Mouse (Mus musculus): ENCODE data around the gene Ager. TPM values are rescaled to one million over a fixed set of nuclear protein-coding genes. Genes with fewer than 3 reads are reported as not detected.

Gene Ager
- polyA plus RNA-seq, 1 experiment from 2014 or later, result 2.5 TPM

DNA sequence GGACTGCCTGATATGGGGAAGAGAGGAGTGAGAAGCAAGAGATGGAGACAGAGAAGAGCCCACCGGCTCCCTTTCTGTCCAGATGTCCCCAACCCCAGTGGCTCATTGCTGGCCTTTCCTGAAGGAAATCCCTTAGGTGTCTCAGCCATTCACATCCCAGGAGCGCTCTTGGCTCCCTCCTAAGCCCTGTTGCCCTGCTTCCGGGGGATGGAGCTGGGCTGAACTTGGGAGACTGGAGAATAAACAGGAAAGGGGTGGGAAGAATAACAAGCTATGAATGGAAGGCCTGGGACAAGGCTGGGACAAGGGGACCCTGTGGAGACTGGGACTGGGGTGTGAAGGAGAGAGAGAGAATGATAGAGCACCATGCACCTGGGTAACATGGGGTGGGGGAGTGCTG lies 32.9 kb upstream of the Ager start:
- Histone ChIP-seq H3K27ac (no peak overlapping the region), H3K4me3 (peak overlapping the region; percentile 9; the same call in 1 of the 2 replicates), H3K9ac (no peak overlapping the region), H3K9me3 (no peaks in the 10 kb centered on the region), H3K27me3 (0 out of 2 replicates have a peak, but pooled peaks cover 20% of the 10 kb centered on the region), H3K4me1 (peaks cover 13% of the 10 kb centered on the region), H3K36me3 (no peaks in the 10 kb centered on the region), H3K4me2 (0 out of 2 replicates have a peak overlapping the region, but pooled peaks have one; percentile 7)
- 50% methylated on average over 3 of the region's 3 CpGs for WGBS
- no peak for ATAC-seq (ENCODE audit: insufficient number of reproducible peaks, low FRiP score, low TSS enrichment, low read depth)

DNA sequence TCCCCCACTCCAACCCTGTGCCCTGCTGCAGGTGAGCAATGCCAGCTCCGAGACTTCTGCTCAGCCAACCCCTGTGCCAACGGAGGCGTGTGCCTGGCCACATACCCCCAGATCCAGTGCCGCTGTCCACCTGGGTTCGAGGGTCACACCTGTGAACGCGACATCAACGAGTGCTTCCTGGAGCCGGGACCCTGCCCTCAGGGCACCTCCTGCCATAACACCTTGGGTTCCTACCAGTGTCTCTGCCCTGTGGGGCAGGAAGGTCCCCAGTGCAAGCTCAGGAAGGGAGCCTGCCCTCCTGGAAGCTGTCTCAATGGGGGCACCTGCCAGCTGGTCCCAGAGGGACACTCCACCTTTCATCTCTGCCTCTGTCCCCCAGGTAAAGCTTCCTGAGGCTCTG lies 30.4 kb upstream of the Ager start:
- ATAC-seq (ENCODE audit: insufficient number of reproducible peaks, low FRiP score, low TSS enrichment, low read depth), result no peak

DNA sequence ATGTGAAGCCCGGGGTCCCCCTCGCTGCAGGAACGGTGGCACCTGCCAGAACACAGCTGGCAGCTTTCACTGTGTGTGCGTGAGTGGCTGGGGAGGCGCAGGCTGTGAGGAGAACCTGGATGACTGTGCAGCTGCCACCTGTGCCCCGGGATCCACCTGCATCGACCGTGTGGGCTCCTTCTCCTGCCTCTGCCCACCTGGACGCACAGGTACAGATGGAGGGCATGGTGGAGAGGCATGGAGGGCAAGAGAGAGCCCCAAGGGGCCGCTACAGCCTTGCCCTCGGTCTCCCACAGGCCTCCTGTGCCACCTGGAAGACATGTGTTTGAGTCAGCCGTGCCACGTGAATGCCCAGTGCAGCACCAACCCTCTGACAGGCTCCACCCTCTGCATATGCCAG lies 29.2 kb upstream of the Ager start:
- Histone ChIP-seq H3K27me3 (0 out of 2 replicates have a peak, but pooled peaks cover 20% of the 10 kb centered on the region), H3K4me1 (peaks cover 13% of the 10 kb centered on the region), H3K27ac (no peak overlapping the region), H3K36me3 (no peaks in the 10 kb centered on the region), H3K9ac (no peak overlapping the region), H3K4me2 (no peak overlapping the region), H3K4me3 (no peak overlapping the region), H3K9me3 (no peaks in the 10 kb centered on the region)
- WGBS, result 77% methylated on average over 13 of the region's 13 CpGs
- no peak for ATAC-seq (ENCODE audit: insufficient number of reproducible peaks, low FRiP score, low TSS enrichment, low read depth)

More for the DNA sequence above, 30.4 kb upstream of the Ager start:
- Histone ChIP-seq H3K27ac (no peak overlapping the region), H3K27me3 (0 out of 2 replicates have a peak, but pooled peaks cover 20% of the 10 kb centered on the region), H3K9ac (no peak overlapping the region), H3K9me3 (no peaks in the 10 kb centered on the region), H3K36me3 (no peaks in the 10 kb centered on the region), H3K4me2 (no peak overlapping the region), H3K4me3 (no peak overlapping the region), H3K4me1 (peaks cover 13% of the 10 kb centered on the region)
- WGBS, result 56% methylated on average over 9 of the region's 9 CpGs

DNA sequence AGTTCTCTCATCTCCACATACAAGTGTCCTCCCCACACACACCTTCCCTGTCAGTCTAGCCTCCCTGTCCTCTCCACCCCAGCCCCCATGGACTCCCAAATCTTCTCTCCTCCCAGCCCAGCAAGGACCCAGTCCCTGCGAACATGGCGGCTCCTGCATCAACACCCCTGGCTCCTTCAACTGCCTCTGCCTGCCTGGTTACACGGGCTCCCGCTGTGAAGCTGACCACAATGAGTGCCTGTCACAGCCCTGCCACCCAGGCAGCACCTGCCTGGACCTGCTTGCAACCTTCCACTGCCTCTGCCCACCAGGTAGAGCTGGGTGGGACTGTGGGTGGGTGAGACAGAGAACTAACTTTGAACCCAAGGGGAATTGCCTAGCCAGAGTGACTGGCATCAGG lies 27.7 kb upstream of the Ager start:
- Histone ChIP-seq H3K9ac (no peak overlapping the region), H3K27ac (no peak overlapping the region), H3K36me3 (no peaks in the 10 kb centered on the region), H3K4me3 (no peak overlapping the region), H3K4me2 (no peak overlapping the region), H3K27me3 (0 out of 2 replicates have a peak, but pooled peaks cover 18% of the 10 kb centered on the region), H3K9me3 (no peaks in the 10 kb centered on the region), H3K4me1 (peaks cover 2% of the 10 kb centered on the region; the same call in 1 of the 2 replicates)
- WGBS, result 70% methylated on average over 4 of the region's 4 CpGs
- no peak for ATAC-seq (ENCODE audit: insufficient number of reproducible peaks, low FRiP score, low TSS enrichment, low read depth)

DNA sequence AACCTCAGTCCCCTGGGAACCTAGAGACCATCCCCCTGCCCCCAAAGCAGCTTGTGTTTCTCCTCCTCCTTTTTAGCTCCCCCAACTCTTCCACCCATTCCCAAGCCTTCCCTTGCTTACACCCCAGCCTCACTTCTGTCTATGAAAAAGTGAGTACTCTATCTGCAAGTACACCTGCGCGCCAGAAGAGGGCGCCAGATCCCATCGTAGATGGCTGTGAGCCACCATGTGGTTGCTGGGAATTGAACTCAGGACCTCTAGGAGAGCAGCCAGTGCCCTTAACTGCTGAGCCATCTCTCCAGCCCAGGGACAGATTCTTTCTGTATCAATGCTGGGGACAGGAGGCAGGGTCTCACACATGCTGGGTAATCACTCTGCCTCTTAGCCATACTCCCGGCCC lies 25.8 kb upstream of the Ager start:
- 18% methylated on average over 5 of the region's 5 CpGs for WGBS
- no peak overlapping the region for H3K9ac ChIP-seq
- no peaks in the 10 kb centered on the region for H3K36me3 ChIP-seq
- H3K9me3 ChIP-seq, result no peaks in the 10 kb centered on the region
- no peak overlapping the region for H3K4me3 ChIP-seq
- H3K27ac ChIP-seq, result no peak overlapping the region
- peaks cover 6% of the 10 kb centered on the region; the same call in 1 of the 2 replicates for H3K4me1 ChIP-seq
- H3K4me2 ChIP-seq, result no peak overlapping the region
- no peak for ATAC-seq (ENCODE audit: insufficient number of reproducible peaks, low FRiP score, low TSS enrichment, low read depth)
- 0 out of 2 replicates have a peak, but pooled peaks cover 14% of the 10 kb centered on the region for H3K27me3 ChIP-seq

DNA sequence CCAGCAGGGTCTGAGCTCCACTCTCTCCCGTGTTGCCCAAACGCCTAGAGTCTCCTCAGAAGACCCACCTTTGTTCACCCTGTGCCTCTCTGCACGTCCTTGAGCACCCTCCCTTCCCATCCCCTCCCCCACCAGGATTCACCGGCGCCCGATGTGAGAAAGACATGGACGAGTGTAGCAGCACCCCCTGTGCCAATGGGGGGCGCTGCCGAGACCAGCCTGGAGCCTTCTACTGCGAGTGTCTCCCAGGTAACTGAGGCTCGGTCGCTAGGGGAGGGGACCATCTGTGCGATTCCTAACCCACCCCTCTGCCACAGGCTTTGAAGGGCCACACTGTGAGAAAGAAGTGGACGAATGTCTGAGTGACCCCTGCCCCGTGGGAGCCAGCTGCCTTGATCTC lies 25.3 kb upstream of the Ager start:
- no peak overlapping the region for H3K27ac ChIP-seq

DNA sequence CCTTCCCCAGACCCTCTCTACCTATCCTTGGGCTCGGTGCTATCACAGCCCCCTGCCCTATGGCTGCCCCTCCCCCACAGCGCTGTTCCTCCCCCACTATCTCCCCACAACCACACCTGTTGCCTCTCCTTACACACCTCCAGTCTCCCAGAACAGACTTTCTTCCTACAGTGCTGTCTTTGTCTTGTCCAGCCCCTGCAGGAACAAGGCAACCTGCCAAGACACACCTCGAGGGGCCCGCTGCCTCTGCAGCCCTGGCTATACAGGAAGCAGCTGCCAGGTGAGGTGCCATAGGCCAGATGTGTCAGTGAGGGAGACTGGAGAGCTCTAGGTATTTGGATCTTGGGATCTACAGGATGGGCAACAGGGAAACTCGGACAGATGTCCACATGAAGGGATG lies 21.1 kb upstream of the Ager start:
- Histone ChIP-seq H3K4me1 (peaks cover 6% of the 10 kb centered on the region; the same call in 1 of the 2 replicates), H3K4me3 (no peak overlapping the region), H3K4me2 (no peak overlapping the region), H3K27me3 (no peaks in the 10 kb centered on the region), H3K9me3 (no peaks in the 10 kb centered on the region), H3K27ac (0 out of 2 replicates have a peak overlapping the region, but pooled peaks have one; percentile 0), H3K9ac (no peak overlapping the region), H3K36me3 (no peaks in the 10 kb centered on the region)
- ATAC-seq (ENCODE audit: insufficient number of reproducible peaks, low FRiP score, low TSS enrichment, low read depth), result no peak
- whole genome bisulfite sequencing, result 46% methylated on average over 5 of the region's 5 CpGs

More for the DNA sequence above, 25.3 kb upstream of the Ager start:
- H3K9ac ChIP-seq, result no peak overlapping the region
- 13% methylated on average over 15 of the region's 15 CpGs for WGBS
- no peak overlapping the region for H3K4me2 ChIP-seq
- H3K4me1 ChIP-seq, result peaks cover 6% of the 10 kb centered on the region; the same call in 1 of the 2 replicates
- ATAC-seq (ENCODE audit: insufficient number of reproducible peaks, low FRiP score, low TSS enrichment, low read depth), result no peak
- H3K9me3 ChIP-seq, result no peaks in the 10 kb centered on the region
- H3K27me3 ChIP-seq, result 0 out of 2 replicates have a peak, but pooled peaks cover 9% of the 10 kb centered on the region
- no peaks in the 10 kb centered on the region for H3K36me3 ChIP-seq
- H3K4me3 ChIP-seq, result no peak overlapping the region

DNA sequence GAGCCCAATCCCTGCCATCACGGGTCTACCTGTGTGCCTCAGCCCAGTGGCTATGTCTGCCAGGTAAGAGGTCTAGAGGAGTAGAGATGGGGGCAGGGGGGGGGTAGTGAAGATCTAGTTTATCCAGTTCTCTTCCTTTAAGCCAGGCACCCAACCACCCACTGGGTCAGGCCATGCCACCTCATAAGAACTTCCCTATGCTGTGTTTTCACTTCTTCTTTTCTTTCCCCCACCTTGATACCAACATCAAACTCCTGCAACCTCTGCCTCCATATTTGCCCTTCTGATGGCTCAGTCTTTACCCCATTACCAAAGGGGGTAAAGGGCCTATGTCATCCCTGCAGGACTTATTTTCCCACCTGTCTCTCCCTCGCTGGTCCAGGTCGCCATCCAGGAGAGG lies 19.6 kb upstream of the Ager start:
- Histone ChIP-seq H3K27ac (no peak overlapping the region), H3K27me3 (no peaks in the 10 kb centered on the region), H3K36me3 (no peaks in the 10 kb centered on the region), H3K9me3 (no peaks in the 10 kb centered on the region), H3K4me2 (no peak overlapping the region), H3K4me3 (no peak overlapping the region), H3K4me1 (peaks cover 6% of the 10 kb centered on the region; the same call in 1 of the 2 replicates), H3K9ac (no peak overlapping the region)
- 89% methylated on average over 3 of the region's 3 CpGs for WGBS
- no peak for ATAC-seq (ENCODE audit: insufficient number of reproducible peaks, low FRiP score, low TSS enrichment, low read depth)

DNA sequence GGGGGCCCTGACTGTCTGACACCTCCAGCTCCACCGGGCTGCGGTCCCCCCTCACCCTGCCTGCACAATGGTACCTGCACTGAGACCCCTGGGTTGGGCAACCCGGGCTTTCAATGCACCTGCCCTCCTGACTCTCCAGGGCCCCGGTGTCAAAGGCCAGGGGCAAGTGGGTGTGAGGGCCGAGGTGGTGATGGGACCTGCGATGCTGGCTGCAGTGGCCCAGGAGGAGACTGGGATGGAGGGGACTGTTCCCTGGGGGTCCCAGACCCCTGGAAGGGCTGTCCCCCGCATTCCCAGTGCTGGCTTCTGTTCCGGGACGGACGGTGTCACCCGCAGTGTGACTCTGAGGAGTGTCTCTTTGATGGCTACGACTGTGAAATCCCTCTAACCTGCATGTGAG lies 15.1 kb upstream of the Ager start:
- ATAC-seq (ENCODE audit: insufficient number of reproducible peaks, low FRiP score, low TSS enrichment, low read depth), result no peak
- H3K27ac ChIP-seq, result no peak overlapping the region
- 80% methylated on average over 12 of the region's 12 CpGs for WGBS

DNA sequence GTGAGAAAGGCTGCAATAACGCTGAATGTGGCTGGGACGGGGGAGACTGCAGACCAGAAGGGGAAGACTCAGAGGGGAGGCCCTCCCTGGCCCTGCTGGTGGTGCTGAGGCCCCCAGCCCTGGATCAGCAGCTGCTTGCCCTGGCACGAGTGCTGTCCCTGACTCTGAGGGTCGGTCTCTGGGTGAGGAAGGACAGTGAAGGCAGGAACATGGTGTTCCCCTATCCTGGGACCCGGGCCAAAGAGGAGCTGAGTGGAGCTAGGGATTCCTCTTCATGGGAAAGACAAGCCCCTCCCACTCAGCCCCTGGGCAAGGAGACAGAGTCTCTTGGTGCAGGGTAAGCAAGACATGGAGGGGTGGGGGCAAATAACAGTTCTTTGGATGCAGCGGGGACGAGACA lies 14.3 kb upstream of the Ager start:
- no peak overlapping the region for H3K4me3 ChIP-seq
- peaks cover 21% of the 10 kb centered on the region for H3K4me1 ChIP-seq

More for the DNA sequence above, 15.1 kb upstream of the Ager start:
- H3K4me3 ChIP-seq, result no peak overlapping the region
- no peak overlapping the region for H3K9ac ChIP-seq
- H3K27me3 ChIP-seq, result no peaks in the 10 kb centered on the region
- no peak overlapping the region for H3K4me2 ChIP-seq
- no peaks in the 10 kb centered on the region for H3K9me3 ChIP-seq
- peaks cover 15% of the 10 kb centered on the region for H3K4me1 ChIP-seq
- H3K36me3 ChIP-seq, result no peaks in the 10 kb centered on the region

DNA sequence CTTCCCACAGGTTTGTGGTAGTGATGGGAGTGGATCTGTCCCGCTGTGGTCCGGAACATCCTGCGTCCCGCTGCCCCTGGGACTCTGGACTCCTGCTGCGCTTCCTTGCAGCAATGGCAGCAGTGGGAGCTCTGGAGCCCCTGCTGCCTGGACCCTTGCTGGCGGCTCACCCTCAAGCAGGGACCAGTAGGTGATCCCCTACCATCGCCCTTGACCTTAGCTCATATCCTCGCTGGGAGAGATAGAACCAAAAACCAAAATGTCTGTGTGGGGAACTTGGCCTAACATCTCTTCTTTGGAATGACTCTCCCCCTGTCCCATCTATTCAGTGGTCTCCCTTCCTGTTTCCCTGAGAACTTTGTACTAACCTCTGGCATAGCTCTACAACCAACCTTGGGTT lies 13.8 kb upstream of the Ager start:
- 93% methylated on average over 8 of the region's 8 CpGs for WGBS
- Histone ChIP-seq H3K36me3 (no peaks in the 10 kb centered on the region), H3K4me3 (no peak overlapping the region), H3K4me1 (peaks cover 25% of the 10 kb centered on the region), H3K9me3 (no peaks in the 10 kb centered on the region), H3K9ac (no peak overlapping the region), H3K27ac (no peak overlapping the region), H3K27me3 (no peaks in the 10 kb centered on the region), H3K4me2 (no peak overlapping the region)
- ATAC-seq (ENCODE audit: insufficient number of reproducible peaks, low FRiP score, low TSS enrichment, low read depth), result no peak

More for the DNA sequence above, 14.3 kb upstream of the Ager start:
- H3K27ac ChIP-seq, result no peak overlapping the region
- ATAC-seq (ENCODE audit: insufficient number of reproducible peaks, low FRiP score, low TSS enrichment, low read depth), result no peak
- H3K4me2 ChIP-seq, result no peak overlapping the region
- 59% methylated on average over 7 of the region's 7 CpGs for WGBS
- H3K9me3 ChIP-seq, result no peaks in the 10 kb centered on the region
- no peaks in the 10 kb centered on the region for H3K27me3 ChIP-seq
- no peaks in the 10 kb centered on the region for H3K36me3 ChIP-seq
- no peak overlapping the region for H3K9ac ChIP-seq

DNA sequence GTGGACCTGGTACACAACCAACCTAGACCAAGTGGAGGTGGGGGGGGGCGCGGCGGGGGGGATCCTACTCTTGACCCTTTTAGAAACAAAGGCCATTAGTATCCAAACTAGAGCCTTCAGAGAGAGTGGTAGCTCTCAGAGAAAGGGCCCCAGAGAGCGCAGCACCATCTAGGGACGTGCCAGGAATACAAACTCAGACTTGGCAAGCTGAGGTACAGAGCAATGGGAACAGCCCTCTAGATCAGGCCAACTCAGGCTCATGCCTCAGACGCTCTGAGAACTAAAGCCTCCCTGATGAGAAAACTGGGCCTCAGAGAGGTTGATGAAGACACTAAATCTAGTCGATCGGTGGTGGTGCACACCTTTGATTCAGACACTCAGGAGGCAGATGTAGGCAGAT lies 12.5 kb upstream of the Ager start:
- Histone ChIP-seq H3K4me3 (no peak overlapping the region), H3K9me3 (no peaks in the 10 kb centered on the region), H3K4me1 (peaks cover 38% of the 10 kb centered on the region), H3K9ac (no peak overlapping the region), H3K27me3 (no peaks in the 10 kb centered on the region), H3K4me2 (no peak overlapping the region), H3K27ac (no peak overlapping the region), H3K36me3 (no peaks in the 10 kb centered on the region)
- WGBS, result 87% methylated on average over 8 of the region's 8 CpGs
- no peak for ATAC-seq (ENCODE audit: insufficient number of reproducible peaks, low FRiP score, low TSS enrichment, low read depth)

All from limb, embryonic 15.5 days (tissue).